8 mouse cellular contexts compared by ENCODE assay signal in the genomic region with DNA sequence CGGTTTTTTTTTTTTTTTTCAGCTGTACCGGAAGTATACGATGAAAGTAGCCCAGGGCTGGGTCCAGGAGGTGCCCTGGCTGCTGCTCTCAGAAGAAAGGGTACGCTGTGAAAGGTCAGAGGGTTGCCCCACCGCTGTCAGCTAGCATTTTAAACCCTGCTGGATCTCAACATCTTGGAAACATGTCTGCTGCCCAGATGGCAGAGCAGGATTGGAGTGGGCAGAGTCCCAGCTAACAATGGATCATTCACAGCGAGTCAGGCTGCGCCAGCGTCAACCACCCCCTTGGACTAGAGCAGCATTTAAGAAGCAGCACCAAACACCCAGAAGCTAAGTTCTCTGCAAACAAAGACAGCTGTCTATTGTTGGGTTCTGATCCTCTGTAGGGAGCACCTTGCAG. TPM values are rescaled to one million over a fixed set of nuclear protein-coding genes. Genes with fewer than 3 reads are reported as not detected.
DNase-seq lines count a peak whose midpoint lies in the region; ATAC-seq and TF ChIP-seq lines count a peak whose summit lies in the region.

No protein-coding gene starts in this region.

- peak overlapping the region; percentile 16; the same call in 1 of the 2 replicates for H3K9ac ChIP-seq in intestine, embryonic 14.5 days (ENCODE audit: low read length)
- no peak overlapping the region for H3K9ac ChIP-seq in intestine, postnatal 0 days (ENCODE audit: low read depth, low read length)
- H3K9ac ChIP-seq in embryonic facial prominence, embryonic 11.5 days (replicated peaks; ENCODE audit: low read length): peak overlapping the region; percentile 46
- peak overlapping the region; percentile 47; the same call in 1 of the 2 replicates for H3K9ac ChIP-seq in hindbrain, postnatal 0 days (replicated peaks; ENCODE audit: low read length)
- H3K9ac ChIP-seq in limb, embryonic 15.5 days: no peak overlapping the region
- no peak overlapping the region for H3K9ac ChIP-seq in stomach, embryonic 15.5 days

- no peak for DNase-seq in intestine, embryonic 14.5 days (ENCODE audit: low spot score)
- peak; percentile 61 for DNase-seq in embryonic facial prominence, embryonic 11.5 days (ENCODE audit: low spot score)
- DNase-seq in hindbrain, postnatal 0 days (ENCODE audit: low spot score): peak; percentile 82
- DNase-seq in yolk sac, embryonic 10.5 days (ENCODE audit: low spot score): no peak

- 0 out of 2 replicates have a peak overlapping the region, but pooled peaks have one; percentile 43 for H3K4me2 ChIP-seq in intestine, embryonic 14.5 days (ENCODE audit: low read length)
- H3K4me2 ChIP-seq in intestine, postnatal 0 days (replicated peaks; ENCODE audit: low read depth): no peak overlapping the region
- peak overlapping the region; percentile 11 for H3K4me2 ChIP-seq in embryonic facial prominence, embryonic 11.5 days (ENCODE audit: low read depth, low read length)
- peak overlapping the region; percentile 45 for H3K4me2 ChIP-seq in hindbrain, postnatal 0 days (ENCODE audit: low read depth, low read length)
- peak overlapping the region; percentile 34 for H3K4me2 ChIP-seq in limb, embryonic 15.5 days
- H3K4me2 ChIP-seq in stomach, embryonic 15.5 days: peak overlapping the region; percentile 40; the same call in 1 of the 2 replicates

- no peak overlapping the region for H3K27ac ChIP-seq in intestine, embryonic 14.5 days (ENCODE audit: low read depth)
- no peak overlapping the region for H3K27ac ChIP-seq in intestine, postnatal 0 days (ENCODE audit: low read depth, low read length)
- peak overlapping the region; percentile 83; the same call in 1 of the 2 replicates for H3K27ac ChIP-seq in embryonic facial prominence, embryonic 11.5 days (replicated peaks; ENCODE audit: low read depth, low read length)
- H3K27ac ChIP-seq in hindbrain, postnatal 0 days: peak overlapping the region; percentile 96
- no peak overlapping the region for H3K27ac ChIP-seq in limb, embryonic 15.5 days
- H3K27ac ChIP-seq in stomach, embryonic 15.5 days: no peak overlapping the region

- TF ChIP-seq CTCF in intestine, postnatal 0 days (IDR thresholded peaks at IDR 0.05; ENCODE audit: low read depth): no peak
- TF ChIP-seq CTCF in hindbrain, postnatal 0 days (IDR thresholded peaks at IDR 0.05; ENCODE audit: low read depth): no peak

- H3K27me3 ChIP-seq in intestine, embryonic 14.5 days (replicated peaks; ENCODE audit: control insufficient read depth, insufficient read depth, low read length): no peaks in the 10 kb centered on the region
- no peaks in the 10 kb centered on the region for H3K27me3 ChIP-seq in intestine, postnatal 0 days (replicated peaks; ENCODE audit: control insufficient read depth, insufficient read depth, low read length)
- no peaks in the 10 kb centered on the region for H3K27me3 ChIP-seq in embryonic facial prominence, embryonic 11.5 days (ENCODE audit: control insufficient read depth, insufficient read depth, low read length)
- H3K27me3 ChIP-seq in hindbrain, postnatal 0 days (ENCODE audit: insufficient read depth, low read length): no peaks in the 10 kb centered on the region
- H3K27me3 ChIP-seq in limb, embryonic 15.5 days: no peaks in the 10 kb centered on the region
- no peaks in the 10 kb centered on the region for H3K27me3 ChIP-seq in stomach, embryonic 15.5 days (replicated peaks)

- H3K36me3 ChIP-seq in intestine, embryonic 14.5 days (ENCODE audit: control insufficient read depth, insufficient read depth, low read length): no peaks in the 10 kb centered on the region
- H3K36me3 ChIP-seq in intestine, postnatal 0 days (ENCODE audit: control insufficient read depth, insufficient read depth): no peaks in the 10 kb centered on the region
- no peaks in the 10 kb centered on the region for H3K36me3 ChIP-seq in embryonic facial prominence, embryonic 11.5 days (replicated peaks; ENCODE audit: control insufficient read depth, insufficient read depth, low read depth, low read length)
- no peaks in the 10 kb centered on the region for H3K36me3 ChIP-seq in hindbrain, postnatal 0 days (ENCODE audit: insufficient read depth, low read length)
- H3K36me3 ChIP-seq in limb, embryonic 15.5 days: no peaks in the 10 kb centered on the region
- no peaks in the 10 kb centered on the region for H3K36me3 ChIP-seq in stomach, embryonic 15.5 days

- H3K4me1 ChIP-seq in intestine, embryonic 14.5 days (replicated peaks; ENCODE audit: control insufficient read depth, insufficient read depth, low read length): peaks cover 15% of the 10 kb centered on the region
- H3K4me1 ChIP-seq in intestine, postnatal 0 days (replicated peaks; ENCODE audit: control insufficient read depth, insufficient read depth, low read length): no peaks in the 10 kb centered on the region
- peaks cover 4% of the 10 kb centered on the region for H3K4me1 ChIP-seq in embryonic facial prominence, embryonic 11.5 days (ENCODE audit: control insufficient read depth, insufficient read depth, low read length)
- H3K4me1 ChIP-seq in hindbrain, postnatal 0 days (ENCODE audit: insufficient read depth, low read length): peaks cover 19% of the 10 kb centered on the region
- peaks cover 14% of the 10 kb centered on the region for H3K4me1 ChIP-seq in limb, embryonic 15.5 days
- H3K4me1 ChIP-seq in stomach, embryonic 15.5 days: no peaks in the 10 kb centered on the region

- no peaks in the 10 kb centered on the region for H3K9me3 ChIP-seq in intestine, embryonic 14.5 days (ENCODE audit: control insufficient read depth, low read length)
- no peaks in the 10 kb centered on the region for H3K9me3 ChIP-seq in intestine, postnatal 0 days (ENCODE audit: control insufficient read depth)
- H3K9me3 ChIP-seq in embryonic facial prominence, embryonic 11.5 days (replicated peaks; ENCODE audit: control insufficient read depth, low read length): no peaks in the 10 kb centered on the region
- H3K9me3 ChIP-seq in hindbrain, postnatal 0 days (ENCODE audit: low read length): no peaks in the 10 kb centered on the region
- H3K9me3 ChIP-seq in limb, embryonic 15.5 days: no peaks in the 10 kb centered on the region
- H3K9me3 ChIP-seq in stomach, embryonic 15.5 days: no peaks in the 10 kb centered on the region

- no peak for ATAC-seq in intestine, embryonic 14.5 days (replicated peaks; ENCODE audit: low FRiP score, low TSS enrichment, low read depth)
- ATAC-seq in intestine, postnatal 0 days: no peak
- ATAC-seq in embryonic facial prominence, embryonic 11.5 days (replicated peaks; ENCODE audit: insufficient number of reproducible peaks, low FRiP score, low TSS enrichment, low read depth): peak; percentile 79; the same call in 1 of the 2 replicates
- peak; percentile 80 for ATAC-seq in hindbrain, postnatal 0 days
- no peak for ATAC-seq in limb, embryonic 15.5 days (ENCODE audit: insufficient number of reproducible peaks, low FRiP score, low TSS enrichment, low read depth)
- ATAC-seq in stomach, embryonic 15.5 days (ENCODE audit: insufficient read depth, low FRiP score, low read depth): no peak
- no peak for ATAC-seq in inflammation-experienced regulatory T-cells, adult 6 months

- WGBS in intestine, embryonic 14.5 days: 36% methylated on average over 8 of the region's 8 CpGs
- WGBS in intestine, postnatal 0 days: 64% methylated on average over 8 of the region's 8 CpGs
- WGBS in embryonic facial prominence, embryonic 11.5 days: 14% methylated on average over 8 of the region's 8 CpGs
- 4% methylated on average over 8 of the region's 8 CpGs for WGBS in hindbrain, postnatal 0 days
- WGBS in limb, embryonic 15.5 days: 23% methylated on average over 8 of the region's 8 CpGs
- 34% methylated on average over 8 of the region's 8 CpGs for WGBS in stomach, embryonic 15.5 days

- no peak overlapping the region for H3K4me3 ChIP-seq in intestine, embryonic 14.5 days (ENCODE audit: low read depth, low read length)
- H3K4me3 ChIP-seq in intestine, postnatal 0 days (ENCODE audit: low read depth, low read length): no peak overlapping the region
- H3K4me3 ChIP-seq in embryonic facial prominence, embryonic 11.5 days (ENCODE audit: low read depth, low read length): no peak overlapping the region
- no peak overlapping the region for H3K4me3 ChIP-seq in hindbrain, postnatal 0 days (ENCODE audit: low read length)
- no peak overlapping the region for H3K4me3 ChIP-seq in limb, embryonic 15.5 days
- no peak overlapping the region for H3K4me3 ChIP-seq in stomach, embryonic 15.5 days (replicated peaks)

RNA-seq across cellular contexts. Expression of a gene that starts 48.3 kb away (rescaled TPM):
- polyA plus RNA-seq in intestine, embryonic 14.5 days (2014; fragmentation: Nextera tagmentation; extraction: Ambion mirVana): 6.5 and 7.8 TPM in 2 replicates
- polyA plus RNA-seq in intestine, postnatal 0 days (2015; fragmentation: Nextera tagmentation; extraction: Ambion mirVana): 2.4 and 2.6 TPM in 2 replicates
- 11.7 and 13.8 TPM in 2 replicates for polyA plus RNA-seq in embryonic facial prominence, embryonic 11.5 days (2014; fragmentation: Nextera tagmentation; extraction: Ambion mirVana)
- total RNA-seq in hindbrain, postnatal 0 days (2014; rRNA removed): 8.9 and 11.4 TPM in 2 replicates
- 4.6 and 4.8 TPM in 2 replicates for polyA plus RNA-seq in hindbrain, postnatal 0 days (2015; fragmentation: Nextera tagmentation; extraction: Ambion mirVana)
- 6.0 and 6.3 TPM in 2 replicates for polyA plus RNA-seq in limb, embryonic 15.5 days (2015; fragmentation: Nextera tagmentation; extraction: Ambion mirVana)
- polyA plus RNA-seq in stomach, embryonic 15.5 days (2015; fragmentation: Nextera tagmentation; extraction: Ambion mirVana): 6.1 and 7.2 TPM in 2 replicates
- polyA plus RNA-seq in inflammation-experienced regulatory T-cells, adult 6 months (2017; shearing (Covaris generic)): 1 to 10 TPM in 1 of 3 experiments, under 1 TPM in 2; 0.54 to 1.1 (median 0.71) TPM

RNA-seq across cellular contexts. Expression of a gene that starts 52.1 kb away (rescaled TPM):
- polyA plus RNA-seq in intestine, embryonic 14.5 days (2014; fragmentation: Nextera tagmentation; extraction: Ambion mirVana): 0.44 and 0.51 TPM in 2 replicates
- 0.13 and 0.23 TPM in 2 replicates for polyA plus RNA-seq in intestine, postnatal 0 days (2015; fragmentation: Nextera tagmentation; extraction: Ambion mirVana)
- polyA plus RNA-seq in embryonic facial prominence, embryonic 11.5 days (2014; fragmentation: Nextera tagmentation; extraction: Ambion mirVana): 0.31 and 0.70 TPM in 2 replicates
- total RNA-seq in hindbrain, postnatal 0 days (2014; rRNA removed): 0.86 and 1.9 TPM in 2 replicates
- polyA plus RNA-seq in hindbrain, postnatal 0 days (2015; fragmentation: Nextera tagmentation; extraction: Ambion mirVana): 0.19 and 0.38 TPM in 2 replicates
- polyA plus RNA-seq in limb, embryonic 15.5 days (2015; fragmentation: Nextera tagmentation; extraction: Ambion mirVana): 0.18 and 0.30 TPM in 2 replicates
- 0.19 and 0.37 TPM in 2 replicates for polyA plus RNA-seq in stomach, embryonic 15.5 days (2015; fragmentation: Nextera tagmentation; extraction: Ambion mirVana)
- polyA plus RNA-seq in inflammation-experienced regulatory T-cells, adult 6 months (2017; shearing (Covaris generic)): not detected

Comparison
In these comparisons a context has a peak if more than half of its experiments do, and no peak if none do; other contexts are left out.
1. H3K9ac ChIP-seq: peak in intestine, embryonic 14.5 days (single experiment), embryonic facial prominence, embryonic 11.5 days (single experiment) and hindbrain, postnatal 0 days (single experiment); none in intestine, postnatal 0 days (single experiment), limb, embryonic 15.5 days (single experiment) and stomach, embryonic 15.5 days (single experiment).
2. ATAC-seq: peak in embryonic facial prominence, embryonic 11.5 days (single experiment) and hindbrain, postnatal 0 days (single experiment); none in intestine, embryonic 14.5 days (single experiment), intestine, postnatal 0 days (single experiment), limb, embryonic 15.5 days (single experiment), stomach, embryonic 15.5 days (single experiment) and inflammation-experienced regulatory T-cells, adult 6 months (single experiment).
3. DNase-seq: peak in embryonic facial prominence, embryonic 11.5 days (single experiment) and hindbrain, postnatal 0 days (single experiment); none in intestine, embryonic 14.5 days (single experiment) and yolk sac, embryonic 10.5 days (single experiment).
4. H3K27ac ChIP-seq: peak in embryonic facial prominence, embryonic 11.5 days (single experiment) and hindbrain, postnatal 0 days (single experiment); none in intestine, embryonic 14.5 days (single experiment), intestine, postnatal 0 days (single experiment), limb, embryonic 15.5 days (single experiment) and stomach, embryonic 15.5 days (single experiment).